Mouse (Mus musculus) thymus, adult 2 months (tissue): ENCODE data around the gene Kbtbd12. TPM values are rescaled to one million over a fixed set of nuclear protein-coding genes. Genes with fewer than 3 reads are reported as not detected.

ENCODE experiments used
- DNase-seq: peaks from one replicate; pipeline ENCODE4 v3.0.0; 2021
- H3K27ac ChIP-seq: fragments of 200-500 bp; 2 replicates; pipeline ENCODE4 v1.5.1; 2012; ENCODE audit warnings: low read length, control low read depth; ENCODE audit not compliant: control insufficient read depth, insufficient read depth
- H3K27me3 ChIP-seq: fragments of 200-500 bp; 2 replicates; pipeline ENCODE4 v1.6.1; 2012; ENCODE audit warnings: mild to moderate bottlenecking, low read length, moderate library complexity, mixed read lengths; ENCODE audit not compliant: control insufficient read depth, insufficient read depth
- H3K36me3 ChIP-seq: fragments of 200-500 bp; 2 replicates; pipeline ENCODE4 v1.6.1; 2012; ENCODE audit warnings: mild to moderate bottlenecking, low read length, moderate library complexity; ENCODE audit not compliant: control insufficient read depth, insufficient read depth
- H3K4me1 ChIP-seq: fragments of 200-500 bp; replicated peaks from 2 replicates; pipeline ENCODE4 v1.6.1; 2012; ENCODE audit warnings: low read length; ENCODE audit not compliant: control insufficient read depth, insufficient read depth
- H3K4me3 ChIP-seq: fragments of 200-500 bp; 2 replicates; pipeline ENCODE4 v1.5.1; 2012; ENCODE audit warnings: mild to moderate bottlenecking, low read length, control low read depth, moderate library complexity; ENCODE audit not compliant: control insufficient read depth, insufficient read depth
- CTCF ChIP-seq: fragments of 200-500 bp; IDR thresholded peaks from 2 replicates; pipeline ENCODE4 v1.5.1; 2012; ENCODE audit warnings: mild to moderate bottlenecking, control low read depth, low read length, moderate library complexity, borderline replicate concordance; ENCODE audit not compliant: control insufficient read depth, poor library complexity, insufficient read depth; ENCODE audit errors: extremely low read depth
- POLR2A ChIP-seq: fragments of 200-500 bp; IDR thresholded peaks from 2 replicates; pipeline ENCODE4 v1.6.1; 2012; ENCODE audit warnings: mild to moderate bottlenecking, low read length, control low read depth, moderate library complexity; ENCODE audit not compliant: control insufficient read depth, poor library complexity, insufficient read depth; ENCODE audit errors: extremely low read depth
- WGBS: fragments of 180-500 bp; shearing (Covaris S2); methylation state at CpG from one replicate; pipeline ENCODE4 v1.1.7; 2018; 5-methylcytosine and 5-hydroxymethylcytosine counted together
- polyA plus RNA-seq: library from polyadenylated mRNA; depleted of rRNA; stranded (reverse); fragments of >200 nt; gene quantifications from 2 replicates; pipeline ENCODE4 v1.2.3, GENCODE M21; 2012

Gene Kbtbd12
- polyA plus RNA-seq, 1 experiment, result 1.1 TPM

GRCm38 (mm10) chr6:88639921-88640320, 2.2 kb upstream of the Kbtbd12 start:
- no peak overlapping the region for H3K4me3 ChIP-seq
- 17% methylated on average over 9 of the region's 9 CpGs for WGBS
- no peaks in the 10 kb centered on the region for H3K36me3 ChIP-seq
- no peak for DNase-seq
- H3K27me3 ChIP-seq, result no peaks in the 10 kb centered on the region
- no peak overlapping the region for H3K27ac ChIP-seq
- TF ChIP-seq CTCF, result no peak
- no peak for TF ChIP-seq POLR2A
- H3K4me1 ChIP-seq, result no peaks in the 10 kb centered on the region

GRCm38 (mm10) chr6:88639372-88639920, 1.7 kb upstream of the Kbtbd12 start:
- H3K27ac ChIP-seq, result no peak overlapping the region
- no peaks in the 10 kb centered on the region for H3K4me1 ChIP-seq
- H3K36me3 ChIP-seq, result no peaks in the 10 kb centered on the region
- 61% methylated on average over 6 of the region's 6 CpGs for WGBS
- no peaks in the 10 kb centered on the region for H3K27me3 ChIP-seq
- no peak for DNase-seq
- TF ChIP-seq CTCF (no peak), POLR2A (no peak)
- no peak overlapping the region for H3K4me3 ChIP-seq

GRCm38 (mm10) chr6:88638917-88639316, 1.2 kb upstream of the Kbtbd12 start:
- no peak overlapping the region for H3K4me3 ChIP-seq
- 52% methylated on average over 1 of the region's 1 CpGs for WGBS
- TF ChIP-seq POLR2A (no peak), CTCF (no peak)
- no peak overlapping the region for H3K27ac ChIP-seq
- H3K36me3 ChIP-seq, result no peaks in the 10 kb centered on the region
- H3K27me3 ChIP-seq, result no peaks in the 10 kb centered on the region
- H3K4me1 ChIP-seq, result no peaks in the 10 kb centered on the region
- no peak for DNase-seq

- TF ChIP-seq POLR2A (no peak), CTCF (no peak)
- H3K4me3 ChIP-seq, result no peak overlapping the region
- no peak overlapping the region for H3K27ac ChIP-seq
- H3K36me3 ChIP-seq, result no peaks in the 10 kb centered on the region
- H3K4me1 ChIP-seq, result no peaks in the 10 kb centered on the region
- 85% methylated on average over 6 of the region's 6 CpGs for WGBS
- DNase-seq, result no peak
- H3K27me3 ChIP-seq, result no peaks in the 10 kb centered on the region
Measured at GRCm38 (mm10) chr6:88635881-88636754, 1.6 kb downstream of the Kbtbd12 start.

- TF ChIP-seq CTCF (no peak), POLR2A (no peak)
- Histone ChIP-seq H3K27me3 (no peaks in the 10 kb centered on the region), H3K27ac (no peak overlapping the region), H3K4me1 (peaks cover 5% of the 10 kb centered on the region; the same call in 1 of the 2 replicates), H3K4me3 (no peak overlapping the region), H3K36me3 (no peaks in the 10 kb centered on the region)
- WGBS, result 11% methylated on average over 6 of the region's 6 CpGs
- DNase-seq, result no peak
Measured at GRCm38 (mm10) chr6:88631293-88631692, 6.5 kb downstream of the Kbtbd12 start.

- no peak for DNase-seq
- no peaks in the 10 kb centered on the region for H3K36me3 ChIP-seq
- no peak overlapping the region for H3K27ac ChIP-seq
- no peak for TF ChIP-seq CTCF
- no peak for TF ChIP-seq POLR2A
- no peaks in the 10 kb centered on the region for H3K27me3 ChIP-seq
- H3K4me1 ChIP-seq, result peaks cover 5% of the 10 kb centered on the region; the same call in 1 of the 2 replicates
- H3K4me3 ChIP-seq, result no peak overlapping the region
- 54% methylated on average over 5 of the region's 5 CpGs for WGBS
Measured at GRCm38 (mm10) chr6:88630560-88630959, 7.2 kb downstream of the Kbtbd12 start.
